Mouse (Mus musculus): ENCODE measurements around the gene Txnip.
"Not testable (repeated sequence)": the region's sequence is repeated elsewhere in the genome, so short reads cannot be mapped to it uniquely, and the experiment has no call there.

Txnip gene

GRCm38 (mm10) chr3:96557694-96558093, at the start of gene Txnip:
TSS of gene Txnip (plus strand) at chr3:96557957.
- DNase-seq (ENCODE audit: low spot score), result peak; percentile 100

DNA sequence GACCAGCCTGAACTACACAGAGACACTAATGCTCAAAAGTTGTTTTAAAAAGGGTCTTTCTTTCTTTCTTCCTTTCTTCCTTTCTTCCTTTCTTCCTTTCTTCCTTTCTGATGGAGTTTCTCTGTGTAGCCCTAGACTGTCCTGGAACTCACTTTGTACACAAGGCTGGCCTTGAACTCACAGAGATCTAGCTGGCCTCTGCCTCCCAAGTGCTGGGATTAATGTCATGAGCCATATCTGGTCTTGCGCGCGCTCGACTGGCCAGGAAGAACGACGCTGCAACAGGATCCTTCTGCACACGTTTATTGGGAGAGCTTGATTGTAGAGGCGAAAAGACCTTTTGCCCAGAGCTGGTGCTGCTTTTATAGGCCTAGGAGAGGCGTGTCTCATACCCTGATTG, 49.8 kb upstream of the Txnip start:
- DNase-seq (ENCODE audit: low spot score), result not testable (repeated sequence)

DNA sequence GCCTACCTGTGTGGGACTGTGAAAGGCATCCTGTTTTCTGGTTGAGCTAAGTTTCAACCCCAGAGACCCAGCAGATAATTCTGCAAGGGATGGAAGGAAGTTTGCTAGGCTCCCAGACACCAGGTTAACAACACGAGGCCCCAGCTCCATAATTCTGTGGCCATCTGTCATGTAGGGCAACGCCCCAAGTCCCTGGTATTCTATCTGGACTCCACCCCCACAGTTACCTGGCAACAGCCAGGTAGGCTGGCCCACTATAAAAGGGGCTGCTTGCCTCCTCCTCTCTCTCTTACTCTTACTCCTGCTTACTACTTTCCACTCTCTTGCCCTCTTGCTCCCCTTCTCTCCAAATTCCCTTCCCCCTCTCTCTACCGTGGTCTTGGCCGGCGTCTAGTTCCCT, 37.6 kb upstream of the Txnip start:
- no peak for DNase-seq (ENCODE audit: low spot score)

GRCm38 (mm10) chr3:96522149-96522548, 35.6 kb upstream of the Txnip start:
- no peak for DNase-seq (ENCODE audit: low spot score)

DNA sequence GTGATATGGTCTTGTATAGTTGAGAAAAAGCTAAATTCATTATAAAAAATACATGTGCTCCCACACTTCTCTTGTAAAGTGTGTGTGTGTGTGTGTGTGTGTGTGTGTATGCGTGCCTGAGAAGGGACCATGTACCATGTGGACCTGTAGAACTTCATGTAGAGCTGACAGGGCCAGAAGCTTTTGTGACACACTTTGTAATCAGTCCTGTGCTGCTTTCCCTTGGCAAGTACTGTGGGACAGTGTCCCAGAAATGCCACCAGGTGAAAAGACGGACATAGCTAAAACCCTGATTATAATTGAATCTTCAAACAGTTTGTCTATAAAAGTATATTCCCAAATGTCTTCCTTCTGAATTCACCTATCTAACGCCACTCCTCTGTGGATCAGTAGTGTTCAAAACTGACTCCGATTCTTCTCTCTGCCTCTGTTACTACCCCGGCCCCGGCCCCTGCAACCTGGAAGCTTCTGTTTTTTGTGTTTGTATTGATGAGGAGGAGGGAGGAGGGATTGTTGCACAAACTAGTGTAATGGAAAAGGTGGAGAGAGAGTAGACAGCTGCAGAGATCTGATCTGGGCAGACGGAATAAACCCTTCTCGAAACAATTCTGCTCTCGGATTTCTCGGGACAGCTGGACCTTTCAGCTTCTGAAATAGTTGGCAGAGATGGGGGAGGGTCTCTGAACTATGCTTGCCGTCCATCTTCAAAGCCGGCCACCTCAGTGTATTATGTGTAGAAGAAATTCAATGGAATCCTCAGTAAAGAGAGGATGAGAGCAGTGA, 33.5 kb upstream of the Txnip start:
- no peak for DNase-seq (ENCODE audit: low spot score)

DNA sequence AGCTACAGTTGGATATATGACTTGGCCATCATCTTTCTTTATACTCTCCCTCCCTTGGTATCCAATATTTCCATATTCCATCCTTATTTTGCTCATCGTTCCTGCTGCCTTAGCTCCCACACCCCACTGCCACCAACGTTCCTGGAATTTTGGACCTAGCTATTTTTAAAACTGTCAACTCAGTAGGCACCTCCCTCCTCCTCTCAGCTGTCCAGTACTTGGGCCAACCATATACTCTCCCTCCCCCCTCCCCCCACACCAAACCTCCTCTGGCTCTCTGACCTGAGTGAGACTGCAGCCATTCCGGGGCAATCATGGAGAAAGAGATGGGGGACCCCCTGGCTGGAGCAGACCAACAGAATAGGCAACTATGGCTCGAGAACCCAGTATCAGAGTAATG, 32.8 kb upstream of the Txnip start, which contains the start of gene Hfe2:
Gene Hfe2 (plus strand): TSS at position 259 of the 400 bp plus-strand sequence.
- no peak for DNase-seq (ENCODE audit: low spot score)

DNA sequence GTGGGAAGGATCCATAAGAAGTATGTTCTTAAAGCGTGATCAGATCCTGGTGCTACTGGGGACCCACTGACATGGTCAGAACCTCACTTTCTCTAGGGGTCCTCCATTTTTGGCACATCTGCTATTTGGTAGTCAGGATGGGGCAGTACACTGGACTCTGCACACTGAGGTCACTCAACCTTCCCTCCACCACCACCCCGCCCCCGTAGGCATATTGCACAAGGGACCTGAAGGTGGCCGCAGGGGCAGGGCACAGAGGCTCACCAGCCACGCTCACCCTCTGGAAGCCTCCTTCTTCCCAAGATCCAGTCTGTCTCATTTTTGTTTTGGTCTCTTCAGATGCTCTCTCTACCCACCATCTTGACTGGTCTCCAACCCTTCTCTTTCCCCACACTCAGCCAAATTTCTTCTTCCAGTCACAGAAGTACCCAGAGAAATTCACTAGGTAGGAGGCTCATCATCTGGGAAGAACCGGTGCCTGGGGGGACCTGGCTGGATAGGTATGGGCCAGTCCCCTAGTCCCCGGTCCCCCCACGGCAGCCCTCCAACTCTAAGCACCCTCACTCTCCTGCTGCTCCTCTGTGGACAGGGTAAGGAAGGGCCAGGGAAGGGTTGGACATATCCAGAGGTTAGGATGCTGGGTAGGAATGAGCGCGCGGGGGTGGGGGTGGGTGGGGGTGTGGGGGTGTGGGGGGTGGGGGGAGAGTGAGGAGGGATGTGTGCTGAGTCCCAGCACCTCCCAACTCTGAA, 31.6 kb upstream of the Txnip start:
- DNase-seq (ENCODE audit: low spot score), result no peak

DNA sequence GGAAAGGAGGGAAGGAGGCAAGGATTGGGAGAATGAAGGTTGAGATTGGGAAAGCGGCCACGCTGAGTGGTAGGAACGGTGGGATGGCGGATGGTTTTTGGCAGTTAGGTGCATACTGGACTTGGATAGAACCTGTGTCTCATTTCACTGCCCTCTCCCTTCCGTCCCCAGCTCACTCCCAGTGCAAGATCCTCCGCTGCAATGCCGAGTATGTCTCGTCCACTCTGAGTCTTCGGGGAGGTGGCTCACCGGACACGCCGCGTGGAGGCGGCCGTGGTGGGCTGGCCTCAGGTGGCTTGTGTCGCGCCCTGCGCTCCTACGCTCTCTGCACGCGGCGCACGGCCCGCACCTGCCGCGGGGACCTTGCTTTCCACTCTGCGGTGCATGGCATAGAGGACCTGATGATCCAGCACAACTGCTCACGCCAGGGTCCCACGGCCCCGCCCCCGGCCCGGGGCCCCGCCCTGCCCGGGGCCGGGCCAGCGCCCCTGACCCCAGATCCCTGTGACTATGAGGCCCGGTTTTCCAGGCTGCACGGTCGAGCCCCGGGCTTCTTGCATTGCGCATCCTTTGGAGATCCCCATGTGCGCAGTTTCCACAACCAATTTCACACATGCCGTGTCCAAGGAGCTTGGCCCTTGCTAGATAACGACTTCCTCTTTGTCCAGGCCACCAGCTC, 30.8 kb upstream of the Txnip start:
- DNase-seq (ENCODE audit: low spot score), result peak; percentile 47

- DNase-seq (ENCODE audit: low spot score), result peak; percentile 7
Measured at GRCm38 (mm10) chr3:96528506-96528905, 29.3 kb upstream of the Txnip start.

DNA sequence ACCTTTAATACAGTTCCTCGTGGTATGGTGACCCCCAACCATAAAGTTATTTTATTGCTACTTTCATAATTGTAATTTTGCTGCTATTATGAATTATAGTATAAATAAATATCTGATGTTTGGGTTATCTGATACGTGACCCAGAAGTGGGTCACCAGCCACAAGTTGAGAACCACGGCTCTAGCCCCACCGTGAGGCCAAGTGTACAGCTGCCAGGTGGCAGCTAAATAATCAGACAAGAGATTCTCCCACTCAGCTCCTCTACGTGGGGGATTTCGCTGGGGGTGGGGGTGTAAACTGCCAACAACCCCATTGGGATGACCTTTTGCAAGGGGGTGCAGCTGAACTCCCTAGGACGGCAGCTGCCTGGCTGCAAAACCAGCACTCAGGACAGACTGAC, 25.7 kb upstream of the Txnip start:
- no peak for DNase-seq (ENCODE audit: low spot score)

- DNase-seq (ENCODE audit: low spot score), result no peak
Measured at GRCm38 (mm10) chr3:96534300-96534699, 23.5 kb upstream of the Txnip start.

DNA sequence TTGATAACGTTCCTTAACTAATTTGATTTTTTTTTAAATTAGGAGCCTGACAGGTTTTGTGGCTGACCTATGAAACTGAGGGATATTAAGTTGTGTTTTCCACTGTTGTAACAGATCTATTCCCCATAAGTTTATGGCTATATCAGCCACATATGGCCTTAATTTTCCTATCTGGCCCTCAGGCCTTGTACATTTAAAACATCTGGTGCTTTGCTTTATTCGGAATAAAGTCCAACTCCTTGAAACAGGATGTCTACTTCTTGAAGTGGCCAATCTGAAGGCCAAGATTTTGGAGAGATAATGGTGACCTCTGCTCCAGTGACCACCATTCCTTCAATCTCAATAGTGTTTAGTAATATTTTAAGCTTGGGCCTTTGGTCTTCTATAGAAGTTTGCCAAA, 18.4 kb upstream of the Txnip start:
- DNase-seq (ENCODE audit: low spot score), result no peak

DNA sequence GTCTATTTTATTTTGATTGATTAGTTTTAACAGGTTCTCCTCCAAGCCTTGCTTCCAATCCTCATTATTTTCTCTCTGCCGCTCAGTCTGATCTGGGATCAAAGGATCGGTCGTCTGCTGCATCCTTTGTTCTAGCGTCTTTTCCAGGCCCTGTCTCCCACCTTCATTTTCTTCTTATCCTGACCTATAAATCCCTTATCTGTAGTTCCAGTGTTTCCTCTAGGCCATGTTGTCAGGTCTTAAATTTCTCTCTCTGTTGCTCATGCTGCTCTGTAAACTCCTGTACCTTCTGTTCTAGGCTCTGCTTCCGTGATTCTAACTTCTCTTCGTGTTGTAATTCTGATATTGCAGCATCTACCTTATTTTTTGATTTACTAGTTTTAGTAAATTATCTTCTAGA, 17.0 kb upstream of the Txnip start:
- no peak for DNase-seq (ENCODE audit: low spot score)

DNA sequence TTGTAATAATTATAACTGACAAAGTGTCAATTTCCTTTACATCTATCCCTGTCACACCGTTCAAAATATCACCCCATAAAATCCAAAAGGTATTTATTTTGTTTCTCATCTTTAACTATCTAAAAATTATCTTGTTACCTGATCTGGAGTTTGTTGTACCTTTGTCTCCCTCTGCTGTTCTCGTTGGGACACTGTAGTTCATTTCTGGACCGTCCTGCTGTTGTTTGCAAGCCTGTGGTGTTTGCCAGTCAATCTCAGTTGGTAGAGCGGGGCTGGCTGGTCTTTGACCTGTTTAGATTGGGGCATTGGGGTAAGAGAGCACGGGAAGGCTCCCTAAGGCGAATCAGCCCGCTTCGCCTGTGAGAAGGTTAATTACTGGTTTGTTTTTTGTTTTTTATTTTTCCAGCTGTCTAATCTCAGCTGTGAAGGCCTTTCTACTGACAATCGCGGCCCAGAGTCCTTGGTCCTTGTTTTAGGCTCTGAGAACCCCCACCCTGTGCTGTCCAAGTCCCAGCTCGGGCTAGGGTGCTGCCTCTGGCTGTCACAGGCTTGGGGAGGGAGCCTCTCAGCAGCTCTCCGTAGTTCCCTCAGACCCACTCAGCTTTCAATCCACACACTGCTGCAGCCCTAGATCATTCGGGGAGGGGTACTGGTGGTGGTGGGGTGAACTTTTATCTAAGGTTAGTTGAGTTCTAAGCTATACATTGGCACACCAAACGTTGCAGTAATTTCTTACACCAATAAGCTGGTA, 16.3 kb upstream of the Txnip start:
- peak; percentile 71 for DNase-seq (ENCODE audit: low spot score)

DNA sequence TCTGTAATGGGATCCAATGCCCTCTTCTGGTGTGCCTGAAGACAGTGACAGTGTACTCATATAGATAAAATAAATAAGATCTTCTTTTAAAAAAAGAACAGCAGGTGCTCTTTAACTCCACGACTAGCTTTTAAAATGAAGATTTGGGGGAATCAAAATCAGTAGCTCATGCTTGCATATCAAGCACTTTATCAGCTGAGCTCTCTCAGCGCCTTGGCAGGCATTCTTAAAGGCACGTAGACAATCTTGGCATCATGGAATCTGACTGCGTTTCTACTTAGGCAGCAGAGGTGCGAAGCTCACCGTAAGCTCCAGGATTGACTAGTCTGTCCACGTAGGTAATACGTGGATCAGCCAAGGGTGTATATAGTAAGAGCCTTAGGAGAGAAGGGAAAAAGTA, 15.2 kb upstream of the Txnip start:
- no peak for DNase-seq (ENCODE audit: low spot score)

GRCm38 (mm10) chr3:96543345-96543744, 14.4 kb upstream of the Txnip start:
- DNase-seq (ENCODE audit: low spot score), result no peak

GRCm38 (mm10) chr3:96545565-96545964, 12.2 kb upstream of the Txnip start:
- no peak for DNase-seq (ENCODE audit: low spot score)

- DNase-seq (ENCODE audit: low spot score), result no peak
Measured at GRCm38 (mm10) chr3:96546880-96547279, 10.9 kb upstream of the Txnip start.

- DNase-seq (ENCODE audit: low spot score), result peak; percentile 79
Measured at GRCm38 (mm10) chr3:96547389-96547960, 10.3 kb upstream of the Txnip start.

DNA sequence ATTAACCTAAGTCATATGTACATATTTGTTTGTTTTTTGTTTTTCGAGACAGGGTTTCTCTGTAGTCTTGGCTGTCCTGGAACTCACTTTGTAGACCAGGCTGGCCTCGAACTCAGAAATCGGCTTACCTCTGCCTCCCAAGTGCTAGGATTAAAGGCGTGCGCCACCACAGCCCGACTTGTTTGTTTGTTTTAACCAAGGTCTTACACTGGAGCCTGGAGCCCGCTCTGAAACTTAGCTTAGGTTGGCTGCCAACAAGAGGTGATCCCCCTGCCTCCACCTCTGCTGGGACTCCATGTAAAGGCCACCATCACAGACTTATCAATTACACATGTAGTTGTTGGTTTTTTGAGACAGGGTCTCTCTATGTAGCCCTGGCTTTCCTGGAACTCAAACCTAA, 8.9 kb upstream of the Txnip start:
- no peak for DNase-seq (ENCODE audit: low spot score)

GRCm38 (mm10) chr3:96549346-96549745, 8.4 kb upstream of the Txnip start:
- DNase-seq (ENCODE audit: low spot score), result no peak

DNA sequence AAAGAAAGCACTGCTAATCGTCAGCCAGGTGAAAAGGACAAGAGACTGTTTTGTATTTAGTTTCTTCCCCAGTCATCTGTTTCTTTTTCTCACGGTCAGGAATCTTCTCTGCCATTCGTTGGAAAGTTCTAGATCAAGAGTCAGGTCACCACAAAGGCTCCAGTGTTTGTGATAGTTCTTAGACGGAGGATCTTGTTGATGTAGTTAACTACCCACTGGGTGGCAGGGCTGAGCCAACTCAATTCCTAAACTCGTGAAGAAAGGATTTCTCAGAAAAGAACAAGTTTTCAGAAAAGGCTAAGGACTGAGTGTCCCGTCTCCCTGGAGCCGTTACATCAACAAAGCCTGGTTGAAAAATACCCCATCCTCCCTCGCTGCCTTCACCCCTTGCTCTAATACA, 6.6 kb upstream of the Txnip start:
- peak; percentile 78 for DNase-seq (ENCODE audit: low spot score)

Measured in embryo, embryonic 10 days (tissue).